Mouse (Mus musculus) ES-Bruce4 (cell line): Measurements from ENCODE around the gene Adcy1. TPM values are rescaled to one million over a fixed set of nuclear protein-coding genes. Genes with fewer than 3 reads are reported as not detected.

ENCODE experiments used
- H3K27ac ChIP-seq: 2 replicates; pipeline ENCODE4 v1.5.1; 2012; ENCODE audit warnings: low read length, inconsistent platforms; ENCODE audit not compliant: insufficient read depth
- H3K27me3 ChIP-seq: 2 replicates; pipeline ENCODE4 v1.6.1; 2012; ENCODE audit warnings: mild to moderate bottlenecking, low read length, inconsistent platforms; ENCODE audit not compliant: control insufficient read depth, poor library complexity, insufficient read depth, severe bottlenecking
- H3K36me3 ChIP-seq: 2 replicates; pipeline ENCODE4 v1.6.1; 2012; ENCODE audit warnings: inconsistent platforms, mild to moderate bottlenecking, low read length, moderate library complexity; ENCODE audit not compliant: control insufficient read depth, poor library complexity, insufficient read depth, severe bottlenecking
- H3K4me1 ChIP-seq: one replicate; pipeline ENCODE4 v1.8.1; 2011; ENCODE audit warnings: low read length; ENCODE audit not compliant: control insufficient read depth, insufficient read depth
- H3K4me3 ChIP-seq: 2 replicates; pipeline ENCODE4 v1.5.1; 2011; ENCODE audit warnings: low read depth, mild to moderate bottlenecking, low read length
- H3K9ac ChIP-seq: 2 replicates; pipeline ENCODE4 v1.6.1; 2012; ENCODE audit warnings: low read depth, mild to moderate bottlenecking, inconsistent platforms; ENCODE audit not compliant: poor library complexity, severe bottlenecking
- H3K9me3 ChIP-seq: replicated peaks from 2 replicates; pipeline ENCODE4 v1.6.1; 2012; ENCODE audit warnings: mild to moderate bottlenecking, low read length, inconsistent platforms; ENCODE audit not compliant: control insufficient read depth, poor library complexity, insufficient read depth, severe bottlenecking
- CTCF ChIP-seq: IDR thresholded peaks from one replicate; pipeline ENCODE4 v1.8.1; 2011; ENCODE audit warnings: low read depth, low read length
- EP300 ChIP-seq: IDR thresholded peaks from 2 replicates; pipeline ENCODE4 v1.6.1; 2011; ENCODE audit warnings: low read depth, low read length; ENCODE audit not compliant: insufficient read depth
- POLR2A ChIP-seq: IDR thresholded peaks from one replicate; pipeline ENCODE4 v1.8.1; 2011; ENCODE audit warnings: low read length; ENCODE audit not compliant: insufficient read depth
- polyA plus RNA-seq: library from polyadenylated mRNA; stranded (reverse); fragments of >200 nt; gene quantifications from 2 replicates; pipeline ENCODE4 v1.2.4, GENCODE M21; 2011; ENCODE audit warnings: low read depth; ENCODE audit not compliant: missing spikeins, insufficient read depth, insufficient read length

Gene Adcy1
- polyA plus RNA-seq, 1 experiment, result 5.7 TPM

GRCm38 (mm10) chr11:7101674-7102073 lies 38.4 kb downstream of the Adcy1 start:
- H3K4me1 ChIP-seq, result no peaks in the 10 kb centered on the region
- H3K9me3 ChIP-seq, result no peaks in the 10 kb centered on the region; the same call in 1 of the 2 replicates
- no peaks in the 10 kb centered on the region for H3K36me3 ChIP-seq
- H3K27ac ChIP-seq, result no peak overlapping the region
- H3K9ac ChIP-seq, result no peak overlapping the region
- TF ChIP-seq EP300, result no peak
- no peak for TF ChIP-seq CTCF
- TF ChIP-seq POLR2A, result no peak
- H3K27me3 ChIP-seq, result no peaks in the 10 kb centered on the region
- no peak overlapping the region for H3K4me3 ChIP-seq

GRCm38 (mm10) chr11:7102256-7103194 lies 39.2 kb downstream of the Adcy1 start:
- H3K36me3 ChIP-seq, result no peaks in the 10 kb centered on the region
- H3K27ac ChIP-seq, result no peak overlapping the region
- TF ChIP-seq EP300, result no peak
- TF ChIP-seq CTCF, result no peak
- TF ChIP-seq POLR2A, result no peak

DNA sequence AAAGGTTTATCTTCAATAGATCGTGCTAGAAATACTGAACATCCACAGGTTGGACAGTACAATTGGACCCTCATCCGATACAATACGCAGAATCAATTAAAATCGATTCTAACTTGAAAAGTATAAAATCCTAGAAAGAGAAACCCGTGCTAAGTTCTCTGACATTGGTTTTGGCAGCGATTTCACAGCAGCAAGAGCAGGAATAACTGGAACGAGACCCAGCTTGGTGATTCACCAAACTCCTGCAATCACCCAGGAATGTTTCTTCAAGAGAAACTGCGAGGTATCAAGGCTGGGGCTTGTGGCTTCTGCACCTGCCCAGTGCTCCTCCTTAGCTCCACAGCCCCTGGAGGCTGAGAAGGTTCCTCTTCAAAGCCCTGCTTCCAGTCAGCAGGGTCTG lies 42.0 kb downstream of the Adcy1 start:
- Histone ChIP-seq H3K4me1 (no peaks in the 10 kb centered on the region), H3K27me3 (no peaks in the 10 kb centered on the region), H3K36me3 (no peaks in the 10 kb centered on the region), H3K9me3 (peaks cover 2% of the 10 kb centered on the region; the same call in 1 of the 2 replicates), H3K4me3 (no peak overlapping the region), H3K9ac (no peak overlapping the region), H3K27ac (no peak overlapping the region)
- TF ChIP-seq EP300 (no peak), POLR2A (no peak), CTCF (no peak)

More at GRCm38 (mm10) chr11:7102256-7103194, 39.2 kb downstream of the Adcy1 start:
- Histone ChIP-seq H3K27me3 (no peaks in the 10 kb centered on the region), H3K4me1 (no peaks in the 10 kb centered on the region), H3K4me3 (no peak overlapping the region), H3K9me3 (peaks cover 2% of the 10 kb centered on the region; the same call in 1 of the 2 replicates), H3K9ac (no peak overlapping the region)

DNA sequence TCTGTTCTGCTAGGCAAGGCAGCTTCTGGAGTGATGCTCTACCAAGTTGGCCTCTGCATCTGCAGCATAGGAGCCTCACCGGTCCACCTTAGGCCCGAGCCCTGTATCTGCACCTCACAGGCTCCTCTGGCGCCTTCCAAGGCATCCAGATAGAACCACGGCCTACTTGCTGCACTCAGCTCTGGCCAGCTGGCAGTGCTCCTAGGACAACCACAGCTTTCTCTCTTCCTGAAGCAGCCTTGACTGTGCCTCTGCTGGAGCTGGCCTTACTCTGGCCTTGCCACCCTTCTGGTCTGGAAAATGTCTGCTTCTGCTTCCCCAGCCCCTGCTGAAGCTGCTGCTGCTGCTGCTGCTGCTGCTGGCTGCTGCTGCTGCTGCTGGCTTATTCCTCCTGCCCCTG lies 45.8 kb downstream of the Adcy1 start:
- no peak overlapping the region for H3K27ac ChIP-seq
- H3K9ac ChIP-seq, result no peak overlapping the region
- H3K9me3 ChIP-seq, result peaks cover 2% of the 10 kb centered on the region; the same call in 1 of the 2 replicates
- H3K4me1 ChIP-seq, result no peaks in the 10 kb centered on the region
- H3K27me3 ChIP-seq, result no peaks in the 10 kb centered on the region
- H3K36me3 ChIP-seq, result no peaks in the 10 kb centered on the region
- TF ChIP-seq POLR2A (no peak), CTCF (no peak), EP300 (no peak)
- no peak overlapping the region for H3K4me3 ChIP-seq

DNA sequence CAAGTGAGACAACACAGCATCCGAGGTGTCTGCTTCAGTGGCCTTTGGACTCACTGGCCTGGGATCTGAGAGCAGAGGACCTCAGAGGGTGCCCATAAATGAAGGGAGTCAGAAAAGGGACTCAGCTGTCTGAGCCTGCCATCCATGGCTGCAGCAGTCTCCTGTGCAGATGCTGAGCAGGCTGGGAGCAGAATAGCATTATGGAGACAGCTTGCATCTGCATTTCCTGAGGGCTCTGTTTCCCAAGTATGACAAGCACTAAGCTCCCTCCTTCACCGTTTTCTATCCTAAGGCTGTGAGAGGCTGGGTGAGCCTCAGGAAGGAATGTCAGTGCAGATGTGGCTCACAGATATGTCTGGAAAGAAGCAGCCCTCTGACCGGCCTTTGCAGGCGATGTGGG lies 49.8 kb downstream of the Adcy1 start:
- no peak for TF ChIP-seq CTCF
- no peak for TF ChIP-seq EP300
- no peak for TF ChIP-seq POLR2A
- H3K9ac ChIP-seq, result no peak overlapping the region

GRCm38 (mm10) chr11:7113687-7114086 lies 50.4 kb downstream of the Adcy1 start:
- no peaks in the 10 kb centered on the region for H3K27me3 ChIP-seq
- no peaks in the 10 kb centered on the region for H3K9me3 ChIP-seq
- no peaks in the 10 kb centered on the region for H3K4me1 ChIP-seq
- H3K9ac ChIP-seq, result no peak overlapping the region
- no peak overlapping the region for H3K4me3 ChIP-seq
- H3K27ac ChIP-seq, result no peak overlapping the region
- H3K36me3 ChIP-seq, result no peaks in the 10 kb centered on the region
- no peak for TF ChIP-seq POLR2A
- no peak for TF ChIP-seq CTCF
- TF ChIP-seq EP300, result no peak

More for the DNA sequence above, 49.8 kb downstream of the Adcy1 start:
- H3K4me1 ChIP-seq, result no peaks in the 10 kb centered on the region
- no peaks in the 10 kb centered on the region for H3K36me3 ChIP-seq
- no peaks in the 10 kb centered on the region for H3K9me3 ChIP-seq
- no peak overlapping the region for H3K4me3 ChIP-seq
- H3K27me3 ChIP-seq, result no peaks in the 10 kb centered on the region
- H3K27ac ChIP-seq, result no peak overlapping the region
